Mouse (Mus musculus): ENCODE data around the gene Tex37. TPM values are rescaled to one million over a fixed set of nuclear protein-coding genes. Genes with fewer than 3 reads are reported as not detected.

Gene Tex37
- polyA plus RNA-seq (2012; rRNA removed), result not detected in 2 replicates
- not detected in 2 replicates for polyA plus RNA-seq (2014; fragmentation: Nextera tagmentation; extraction: Ambion mirVana)

DNA sequence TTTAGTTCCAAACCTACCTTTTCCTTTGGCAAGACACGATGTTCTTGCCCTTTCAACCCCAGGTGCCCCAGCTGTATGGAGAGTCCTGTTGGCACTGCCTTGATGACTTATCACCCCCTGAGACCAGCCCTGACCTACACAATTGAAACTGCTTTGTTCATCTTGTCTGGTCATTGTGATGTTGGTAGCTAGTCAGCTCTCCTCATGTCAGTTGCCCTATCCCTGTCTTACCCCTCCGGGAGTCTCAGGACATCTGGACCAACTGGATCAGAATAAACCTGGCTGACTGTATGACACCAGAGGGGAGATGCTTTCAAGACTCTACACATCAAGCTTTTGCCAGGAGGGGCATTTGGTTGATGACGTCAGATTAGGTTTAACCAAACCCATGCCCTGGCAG lies at the start of gene Tex37:
Tex37 (minus strand) TSS at position 101 of the 400 bp plus-strand sequence.
- peaks cover 6% of the 10 kb centered on the region for H3K27me3 ChIP-seq (ENCODE audit: control insufficient read depth, insufficient read depth, low read length)
- no peak within 1 kb of the TSS for H3K4me3 ChIP-seq (ENCODE audit: insufficient read depth in 1 of 2, low read depth in 2 of 2, low read length in 2 of 2)
- no peak within 1 kb of the TSS for H3K27ac ChIP-seq
- no peak within 1 kb of the TSS for H3K4me2 ChIP-seq (ENCODE audit: low read depth)
- DNase-seq (ENCODE audit: low read depth in 3 of 3, low spot score in 3 of 3), result no peak
- no peak for ATAC-seq (ENCODE audit: insufficient read depth)
- TF ChIP-seq EP300 (IDR thresholded peaks at IDR 0.05; ENCODE audit: low read depth) (no peak), CTCF (IDR thresholded peaks at IDR 0.05; ENCODE audit: low read depth) (no peak)
- no peaks in the 10 kb centered on the region for H3K4me1 ChIP-seq (replicated peaks; ENCODE audit: control insufficient read depth in 2 of 2, insufficient read depth in 2 of 2, low read length in 1 of 2)
- no peak within 1 kb of the TSS for H3K9ac ChIP-seq (replicated peaks)
- no peaks in the 10 kb centered on the region for H3K36me3 ChIP-seq (replicated peaks; ENCODE audit: control insufficient read depth, insufficient read depth, low read depth)
- 66% methylated on average over 3 of the region's 3 CpGs for WGBS (ENCODE audit: insufficient replicate concordance)
- no peaks in the 10 kb centered on the region for H3K9me3 ChIP-seq (ENCODE audit: control insufficient read depth, low read length)

DNA sequence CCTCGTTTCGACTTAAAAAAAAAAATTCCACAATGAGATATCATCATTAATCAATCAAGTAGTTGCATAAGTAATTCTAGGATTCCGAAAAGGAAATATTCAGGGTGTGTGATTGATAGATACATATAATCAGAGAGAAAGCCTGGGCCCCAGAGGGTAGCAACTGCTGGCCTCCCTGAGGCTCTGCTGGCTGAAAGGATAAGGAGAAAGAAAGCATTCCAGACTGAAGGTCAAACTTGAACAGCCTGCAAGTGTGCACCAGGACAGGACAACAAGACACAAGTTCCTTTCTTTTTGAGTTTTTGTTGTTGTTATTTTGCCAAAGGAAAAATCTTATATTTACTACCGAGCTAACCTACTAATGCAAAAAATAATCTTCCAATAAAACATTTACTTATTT lies 49.6 kb upstream of the Tex37 start:
- 50% methylated on average over 4 of the region's 4 CpGs for WGBS (ENCODE audit: insufficient replicate concordance)
- ATAC-seq (ENCODE audit: insufficient read depth), result no peak

DNA sequence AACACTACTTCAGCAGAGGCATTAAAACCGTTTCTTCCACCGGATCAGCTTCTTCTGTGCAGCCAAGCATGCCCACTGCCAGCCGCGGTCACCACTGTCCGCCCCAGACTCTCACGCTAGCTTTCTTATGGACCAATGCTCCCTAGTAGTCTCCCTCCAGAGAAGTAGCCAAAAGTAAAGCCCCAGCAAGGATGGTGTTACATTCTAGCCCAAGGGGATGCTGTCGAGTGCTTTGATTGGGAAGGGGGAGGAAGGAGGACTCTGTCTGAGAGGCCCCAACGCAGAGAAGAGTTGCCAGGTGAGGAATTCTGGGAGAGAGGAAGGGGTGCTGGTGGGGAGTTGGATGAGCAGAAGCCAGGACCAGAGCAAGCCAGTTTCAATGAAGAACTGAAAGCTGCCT lies 48.7 kb upstream of the Tex37 start:
- Histone ChIP-seq H3K9ac (replicated peaks) (no peak overlapping the region), H3K36me3 (replicated peaks; ENCODE audit: control insufficient read depth, insufficient read depth, low read depth) (no peaks in the 10 kb centered on the region), H3K27ac (no peak overlapping the region), H3K9me3 (ENCODE audit: control insufficient read depth, low read length) (no peaks in the 10 kb centered on the region), H3K4me3 (ENCODE audit: insufficient read depth in 1 of 2, low read depth in 2 of 2, low read length in 2 of 2) (no peak overlapping the region), H3K4me1 (replicated peaks; ENCODE audit: control insufficient read depth in 2 of 2, insufficient read depth in 2 of 2, low read length in 1 of 2) (no peaks in the 10 kb centered on the region), H3K4me2 (ENCODE audit: low read depth) (no peak overlapping the region), H3K27me3 (ENCODE audit: control insufficient read depth, insufficient read depth, low read length) (no peaks in the 10 kb centered on the region)
- WGBS (ENCODE audit: insufficient replicate concordance), result 4% methylated on average over 8 of the region's 8 CpGs
- ATAC-seq (ENCODE audit: insufficient read depth) (no peak), DNase-seq (ENCODE audit: low read depth in 3 of 3, low spot score in 3 of 3) (no peak)
- no peak for TF ChIP-seq EP300 (IDR thresholded peaks at IDR 0.05; ENCODE audit: low read depth)
- no peak for TF ChIP-seq CTCF (IDR thresholded peaks at IDR 0.05; ENCODE audit: low read depth)

More for the DNA sequence above, 49.6 kb upstream of the Tex37 start:
- no peak overlapping the region for H3K4me2 ChIP-seq (ENCODE audit: low read depth)
- H3K36me3 ChIP-seq (replicated peaks; ENCODE audit: control insufficient read depth, insufficient read depth, low read depth), result no peaks in the 10 kb centered on the region
- no peak overlapping the region for H3K4me3 ChIP-seq (ENCODE audit: insufficient read depth in 1 of 2, low read depth in 2 of 2, low read length in 2 of 2)
- H3K4me1 ChIP-seq (replicated peaks; ENCODE audit: control insufficient read depth in 2 of 2, insufficient read depth in 2 of 2, low read length in 1 of 2), result no peaks in the 10 kb centered on the region
- no peak overlapping the region for H3K9ac ChIP-seq (replicated peaks)
- H3K27ac ChIP-seq, result no peak overlapping the region
- DNase-seq (ENCODE audit: low read depth in 3 of 3, low spot score in 3 of 3), result no peak
- TF ChIP-seq EP300 (IDR thresholded peaks at IDR 0.05; ENCODE audit: low read depth), result no peak
- TF ChIP-seq CTCF (IDR thresholded peaks at IDR 0.05; ENCODE audit: low read depth), result no peak
- H3K27me3 ChIP-seq (ENCODE audit: control insufficient read depth, insufficient read depth, low read length), result no peaks in the 10 kb centered on the region
- no peaks in the 10 kb centered on the region for H3K9me3 ChIP-seq (ENCODE audit: control insufficient read depth, low read length)

DNA sequence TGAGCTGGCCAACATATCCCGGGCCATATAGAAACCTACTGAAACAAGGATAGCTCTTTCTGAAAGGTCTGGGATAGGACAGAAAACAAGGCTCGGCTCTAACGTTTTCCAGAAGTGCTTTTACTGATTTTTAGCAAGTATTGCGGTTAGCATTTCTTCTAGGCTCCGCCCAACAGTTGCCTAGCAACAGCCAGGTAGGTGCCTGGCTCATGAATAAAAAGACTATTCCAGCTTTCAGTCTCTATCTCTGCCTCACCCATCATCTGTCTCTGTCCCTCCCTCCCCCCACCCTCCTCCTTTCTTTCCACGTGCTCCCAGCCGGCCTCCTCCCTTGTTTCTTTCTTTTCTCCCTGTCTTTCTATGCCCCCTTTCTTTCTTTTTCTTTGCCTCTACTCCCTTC lies 47.0 kb upstream of the Tex37 start:
- Histone ChIP-seq H3K27ac (no peak overlapping the region), H3K4me1 (replicated peaks; ENCODE audit: control insufficient read depth in 2 of 2, insufficient read depth in 2 of 2, low read length in 1 of 2) (no peaks in the 10 kb centered on the region), H3K36me3 (replicated peaks; ENCODE audit: control insufficient read depth, insufficient read depth, low read depth) (no peaks in the 10 kb centered on the region), H3K27me3 (ENCODE audit: control insufficient read depth, insufficient read depth, low read length) (no peaks in the 10 kb centered on the region), H3K9ac (replicated peaks) (no peak overlapping the region), H3K9me3 (ENCODE audit: control insufficient read depth, low read length) (no peaks in the 10 kb centered on the region), H3K4me2 (ENCODE audit: low read depth) (no peak overlapping the region), H3K4me3 (ENCODE audit: insufficient read depth in 1 of 2, low read depth in 2 of 2, low read length in 2 of 2) (no peak overlapping the region)
- no peak for TF ChIP-seq EP300 (IDR thresholded peaks at IDR 0.05; ENCODE audit: low read depth)
- TF ChIP-seq CTCF (IDR thresholded peaks at IDR 0.05; ENCODE audit: low read depth), result no peak
- ATAC-seq (ENCODE audit: insufficient read depth), result no peak
- no peak for DNase-seq (ENCODE audit: low read depth in 3 of 3, low spot score in 3 of 3)
- WGBS (ENCODE audit: insufficient replicate concordance), result 25% methylated on average over 7 of the region's 7 CpGs

DNA sequence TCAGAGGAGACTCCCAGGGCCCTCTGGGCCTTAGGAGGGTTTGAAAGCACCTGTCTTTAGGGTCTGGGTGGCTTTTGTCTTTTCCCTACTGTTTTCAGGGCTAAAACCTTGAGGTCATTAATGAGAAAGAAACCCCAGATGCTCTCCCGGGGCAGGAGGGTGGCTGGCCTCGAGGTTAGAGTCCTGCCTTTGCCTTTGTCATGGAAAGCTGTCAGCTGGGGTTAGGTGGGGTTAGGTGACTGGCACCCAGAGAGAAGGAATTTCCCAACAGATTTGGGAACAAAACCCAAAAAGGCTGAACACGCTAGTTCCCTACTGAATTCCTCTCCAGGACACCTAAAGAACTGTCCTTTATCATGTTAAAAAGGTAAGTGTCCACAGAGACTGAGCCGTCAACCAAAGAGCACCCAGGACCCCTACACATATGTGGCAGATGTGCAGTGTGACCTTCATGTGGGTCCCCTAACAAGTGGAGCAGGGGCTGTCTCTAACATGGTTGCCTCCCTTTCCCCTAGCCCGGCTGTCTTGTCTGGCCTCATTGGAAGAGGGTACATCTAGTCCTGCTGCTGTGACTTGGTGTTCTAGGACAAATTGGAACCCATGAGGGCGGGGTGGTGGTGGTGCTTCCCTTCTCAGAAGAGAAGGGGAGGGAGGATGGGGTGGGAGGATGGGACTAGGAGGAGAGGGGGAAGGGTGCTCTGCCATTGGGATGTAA lies 45.5 kb upstream of the Tex37 start:
- ATAC-seq (ENCODE audit: insufficient read depth) (no peak), DNase-seq (ENCODE audit: low read depth in 3 of 3, low spot score in 3 of 3) (no peak)
- peaks cover 2% of the 10 kb centered on the region; the same call in 1 of the 2 replicates for H3K27me3 ChIP-seq (ENCODE audit: control insufficient read depth, insufficient read depth, low read length)
- H3K4me3 ChIP-seq (ENCODE audit: insufficient read depth in 1 of 2, low read depth in 2 of 2, low read length in 2 of 2), result no peak overlapping the region
- no peak overlapping the region for H3K27ac ChIP-seq
- no peak for TF ChIP-seq EP300 (IDR thresholded peaks at IDR 0.05; ENCODE audit: low read depth)
- no peaks in the 10 kb centered on the region for H3K9me3 ChIP-seq (ENCODE audit: control insufficient read depth, low read length)
- no peak overlapping the region for H3K9ac ChIP-seq (replicated peaks)
- no peak overlapping the region for H3K4me2 ChIP-seq (ENCODE audit: low read depth)
- H3K36me3 ChIP-seq (replicated peaks; ENCODE audit: control insufficient read depth, insufficient read depth, low read depth), result no peaks in the 10 kb centered on the region
- 28% methylated on average over 6 of the region's 6 CpGs for WGBS (ENCODE audit: insufficient replicate concordance)
- H3K4me1 ChIP-seq (replicated peaks; ENCODE audit: control insufficient read depth in 2 of 2, insufficient read depth in 2 of 2, low read length in 1 of 2), result no peaks in the 10 kb centered on the region

Data from liver, embryonic 14.5 days (tissue).